Mouse (Mus musculus) myocyte (in vitro differentiated cells): ENCODE measurements around the gene Gm14214.

Experiments
- CEBPB ChIP-seq: IDR thresholded peaks from 2 replicates; pipeline ENCODE4 v1.6.1; 2011; ENCODE audit warnings: mild to moderate bottlenecking, moderate library complexity; ENCODE audit not compliant: poor library complexity, insufficient read depth, severe bottlenecking
- E2F4 ChIP-seq: IDR thresholded peaks from one replicate; pipeline ENCODE4 v1.6.1; 2011; ENCODE audit warnings: mild to moderate bottlenecking, control low read depth, moderate library complexity; ENCODE audit not compliant: insufficient read depth
- MAX ChIP-seq: IDR thresholded peaks from one replicate; pipeline ENCODE4 v1.6.1; 2011; ENCODE audit warnings: low read depth, mild to moderate bottlenecking, control low read depth
- MYOD1 ChIP-seq, 3 experiments: IDR thresholded peaks; one replicate each; pipeline ENCODE4 v1.6.1; 2011; ENCODE audit warnings: control low read depth in 2 of 3, low read depth in 2 of 3, mild to moderate bottlenecking in 2 of 3, moderate library complexity in 1 of 3; ENCODE audit not compliant: insufficient read length in 2 of 3, control insufficient read depth in 1 of 3
- MYOG ChIP-seq, 3 experiments: IDR thresholded peaks; one replicate each; pipeline ENCODE4 v1.6.1; 2011; ENCODE audit warnings: control low read depth in 2 of 3, low read depth in 2 of 3, mild to moderate bottlenecking in 2 of 3; ENCODE audit not compliant: insufficient read length in 2 of 3, control insufficient read depth in 1 of 3, insufficient read depth in 1 of 3
- POLR2A ChIP-seq: IDR thresholded peaks from one replicate; pipeline ENCODE4 v1.6.1; 2011; ENCODE audit warnings: low read depth, mild to moderate bottlenecking, control low read depth, moderate library complexity; ENCODE audit not compliant: insufficient read length
- POLR2AphosphoS2 ChIP-seq: IDR thresholded peaks from one replicate; pipeline ENCODE4 v1.6.1; 2011; ENCODE audit warnings: low read depth, control low read depth; ENCODE audit not compliant: insufficient read length
- REST ChIP-seq: IDR thresholded peaks from one replicate; pipeline ENCODE4 v1.6.1; 2011; ENCODE audit warnings: mild to moderate bottlenecking, control low read depth, moderate library complexity; ENCODE audit not compliant: insufficient read depth, insufficient read length
- SRF ChIP-seq: IDR thresholded peaks from one replicate; pipeline ENCODE4 v1.6.1; 2011; ENCODE audit warnings: low read depth; ENCODE audit not compliant: control insufficient read depth, insufficient read length
- TCF12 ChIP-seq: IDR thresholded peaks from one replicate; pipeline ENCODE4 v1.6.1; 2011; ENCODE audit warnings: mild to moderate bottlenecking, control low read depth; ENCODE audit not compliant: poor library complexity, insufficient read depth, severe bottlenecking
- TCF3 ChIP-seq: IDR thresholded peaks from one replicate; pipeline ENCODE4 v1.6.1; 2011; ENCODE audit warnings: low read depth, control low read depth; ENCODE audit not compliant: insufficient read length
- USF1 ChIP-seq: IDR thresholded peaks from one replicate; pipeline ENCODE4 v1.6.1; 2011; ENCODE audit warnings: low read depth, mild to moderate bottlenecking, control low read depth, moderate library complexity

- no peak for TF ChIP-seq POLR2A
- TF ChIP-seq USF1 = no peak
- TF ChIP-seq MYOD1 (IDR thresholded peaks at IDR 0.05; ENCODE audit: control insufficient read depth in 1 of 3, insufficient read length in 2 of 3, low read depth in 2 of 3) = no peak
- TF ChIP-seq CEBPB = no peak
- no peak for TF ChIP-seq MAX
- TF ChIP-seq REST = no peak
- no peak for TF ChIP-seq E2F4
- no peak for TF ChIP-seq TCF12
- no peak for TF ChIP-seq MYOG (IDR thresholded peaks at IDR 0.05; ENCODE audit: control insufficient read depth in 1 of 3, insufficient read depth in 1 of 3, insufficient read length in 2 of 3, low read depth in 2 of 3)
- TF ChIP-seq TCF3 = no peak
- TF ChIP-seq SRF = no peak
- no peak for TF ChIP-seq POLR2AphosphoS2
These were observed 12.1 kb downstream of the Gm14214 start for GRCm38 (mm10) chr2:154757691-154758090.
